Mouse (Mus musculus) MEL (cell line): Measurements from ENCODE around the gene Ostf1.

ENCODE experiments used
- CTCF ChIP-seq, 3 experiments: IDR thresholded peaks in 2 of 3; conservative IDR thresholded peaks in 1 of 3; 2 replicates each; pipeline ENCODE4 v1.5.1; 2011 to 2012; ENCODE audit warnings: low read length in 3 of 3, low read depth in 2 of 3, mild to moderate bottlenecking in 2 of 3, improper control_type of control experiment in 1 of 3, inconsistent platforms in 1 of 3, mixed read lengths in 1 of 3, moderate library complexity in 1 of 3; ENCODE audit not compliant: control insufficient read depth in 1 of 3, insufficient read depth in 1 of 3, poor library complexity in 1 of 3, severe bottlenecking in 1 of 3
- EP300 ChIP-seq, 2 experiments: IDR thresholded peaks; 2 replicates each; pipeline ENCODE4 v1.6.1; 2011; ENCODE audit warnings: improper control_type of control experiment in 2 of 2, low read length in 2 of 2, low read depth in 1 of 2, mild to moderate bottlenecking in 1 of 2
- GABPA ChIP-seq: IDR thresholded peaks from 2 replicates; pipeline ENCODE4 v1.6.1; 2012; ENCODE audit warnings: low read depth, mild to moderate bottlenecking, inconsistent platforms, low read length, improper control_type of control experiment, moderate library complexity
- KAT2A ChIP-seq: conservative IDR thresholded peaks from 2 replicates; pipeline ENCODE4 v1.6.1; 2012; ENCODE audit warnings: low read depth, low read length, improper control_type of control experiment, inconsistent platforms
- NRF1 ChIP-seq: IDR thresholded peaks from 2 replicates; pipeline ENCODE4 v1.6.1; 2014; ENCODE audit warnings: low read depth, mild to moderate bottlenecking, inconsistent platforms, low read length, improper control_type of control experiment, moderate library complexity; ENCODE audit not compliant: poor library complexity, insufficient read depth, severe bottlenecking
- POLR2A ChIP-seq, 2 experiments: IDR thresholded peaks; 2 replicates each; pipeline ENCODE4 v1.6.1; 2011 to 2012; ENCODE audit warnings: low read length in 2 of 2, mild to moderate bottlenecking in 2 of 2, control low read depth in 1 of 2, improper control_type of control experiment in 1 of 2, low read depth in 1 of 2, moderate library complexity in 1 of 2; ENCODE audit not compliant: control insufficient read depth in 1 of 2, insufficient read depth in 1 of 2, poor library complexity in 1 of 2
- RAD21 ChIP-seq: IDR thresholded peaks from 2 replicates; pipeline ENCODE4 v1.6.1; 2011; ENCODE audit warnings: mild to moderate bottlenecking, low read depth, low read length, improper control_type of control experiment
- SMC3 ChIP-seq: IDR thresholded peaks from 2 replicates; pipeline ENCODE4 v1.6.1; 2011; ENCODE audit warnings: low read depth, low read length, improper control_type of control experiment
- ZC3H11A ChIP-seq: IDR thresholded peaks from 2 replicates; pipeline ENCODE4 v1.6.1; 2012; ENCODE audit warnings: low read depth, mild to moderate bottlenecking, inconsistent platforms, low read length, improper control_type of control experiment

DNA sequence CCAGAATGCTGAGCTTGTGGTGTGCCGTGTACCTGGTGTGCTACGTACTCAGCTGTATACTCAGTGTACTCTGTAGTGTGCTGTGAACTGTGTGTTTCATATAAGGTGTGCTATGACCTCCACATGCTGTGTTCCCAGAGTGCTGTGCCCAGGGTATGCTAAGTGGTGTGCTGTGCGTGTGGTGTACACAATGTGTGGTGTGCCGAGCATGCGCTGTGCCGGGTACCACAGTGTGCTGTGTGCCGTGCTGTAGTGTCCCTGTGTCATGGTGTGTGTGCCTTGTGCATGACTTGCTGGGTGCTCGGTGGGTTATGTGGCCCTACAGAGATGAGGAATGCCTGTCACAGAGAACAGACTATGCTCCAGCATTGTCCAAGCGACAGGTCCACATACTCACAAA lies 31.0 kb downstream of the Ostf1 start:
- no peak for TF ChIP-seq NRF1
- TF ChIP-seq KAT2A, result no peak
- no peak for TF ChIP-seq CTCF (IDR thresholded peaks at IDR 0.05 in 2 of 3, conservative IDR thresholded peaks at IDR 0.05 in 1 of 3; ENCODE audit: control insufficient read depth in 1 of 3, insufficient read depth in 1 of 3, low read depth in 2 of 3, low read length in 3 of 3, poor library complexity in 1 of 3, severe bottlenecking in 1 of 3)
- TF ChIP-seq POLR2A (IDR thresholded peaks at IDR 0.05; ENCODE audit: control insufficient read depth in 1 of 2, insufficient read depth in 1 of 2, low read depth in 1 of 2, low read length in 2 of 2, poor library complexity in 1 of 2), result no peak
- TF ChIP-seq EP300 (IDR thresholded peaks at IDR 0.05; ENCODE audit: low read depth in 1 of 2, low read length in 2 of 2), result no peak
- TF ChIP-seq SMC3, result no peak
- no peak for TF ChIP-seq GABPA
- no peak for TF ChIP-seq RAD21
- no peak for TF ChIP-seq ZC3H11A
